Mouse (Mus musculus) ES-Bruce4 (cell line): ENCODE data around the gene Zmym5. TPM values are rescaled to one million over a fixed set of nuclear protein-coding genes. Genes with fewer than 3 reads are reported as not detected.

Experiments
- H3K27ac ChIP-seq: 2 replicates; pipeline ENCODE4 v1.5.1; 2012; ENCODE audit warnings: low read length, inconsistent platforms; ENCODE audit not compliant: insufficient read depth
- H3K27me3 ChIP-seq: 2 replicates; pipeline ENCODE4 v1.6.1; 2012; ENCODE audit warnings: mild to moderate bottlenecking, low read length, inconsistent platforms; ENCODE audit not compliant: control insufficient read depth, poor library complexity, insufficient read depth, severe bottlenecking
- H3K36me3 ChIP-seq: 2 replicates; pipeline ENCODE4 v1.6.1; 2012; ENCODE audit warnings: inconsistent platforms, mild to moderate bottlenecking, low read length, moderate library complexity; ENCODE audit not compliant: control insufficient read depth, poor library complexity, insufficient read depth, severe bottlenecking
- H3K4me1 ChIP-seq: one replicate; pipeline ENCODE4 v1.8.1; 2011; ENCODE audit warnings: low read length; ENCODE audit not compliant: control insufficient read depth, insufficient read depth
- H3K4me3 ChIP-seq: 2 replicates; pipeline ENCODE4 v1.5.1; 2011; ENCODE audit warnings: low read depth, mild to moderate bottlenecking, low read length
- H3K9ac ChIP-seq: 2 replicates; pipeline ENCODE4 v1.6.1; 2012; ENCODE audit warnings: low read depth, mild to moderate bottlenecking, inconsistent platforms; ENCODE audit not compliant: poor library complexity, severe bottlenecking
- H3K9me3 ChIP-seq: replicated peaks from 2 replicates; pipeline ENCODE4 v1.6.1; 2012; ENCODE audit warnings: mild to moderate bottlenecking, low read length, inconsistent platforms; ENCODE audit not compliant: control insufficient read depth, poor library complexity, insufficient read depth, severe bottlenecking
- CTCF ChIP-seq: IDR thresholded peaks from one replicate; pipeline ENCODE4 v1.8.1; 2011; ENCODE audit warnings: low read depth, low read length
- EP300 ChIP-seq: IDR thresholded peaks from 2 replicates; pipeline ENCODE4 v1.6.1; 2011; ENCODE audit warnings: low read depth, low read length; ENCODE audit not compliant: insufficient read depth
- POLR2A ChIP-seq: IDR thresholded peaks from one replicate; pipeline ENCODE4 v1.8.1; 2011; ENCODE audit warnings: low read length; ENCODE audit not compliant: insufficient read depth
- polyA plus RNA-seq: library from polyadenylated mRNA; stranded (reverse); fragments of >200 nt; gene quantifications from 2 replicates; pipeline ENCODE4 v1.2.4, GENCODE M21; 2011; ENCODE audit warnings: low read depth; ENCODE audit not compliant: missing spikeins, insufficient read depth, insufficient read length

The Zmym5 gene
- polyA plus RNA-seq, 1 experiment, result 41.9 TPM

GRCm38 (mm10) chr14:56832563-56833113 lies 21.1 kb upstream of the Zmym5 start:
- no peaks in the 10 kb centered on the region for H3K4me1 ChIP-seq
- no peak overlapping the region for H3K27ac ChIP-seq
- no peaks in the 10 kb centered on the region; the same call in 1 of the 2 replicates for H3K27me3 ChIP-seq
- H3K4me3 ChIP-seq, result no peak overlapping the region
- H3K9me3 ChIP-seq, result peaks cover 36% of the 10 kb centered on the region
- H3K9ac ChIP-seq, result no peak overlapping the region
- H3K36me3 ChIP-seq, result no peaks in the 10 kb centered on the region
- TF ChIP-seq CTCF (no peak), POLR2A (no peak), EP300 (no peak)

- Histone ChIP-seq H3K9me3 (peaks cover 36% of the 10 kb centered on the region), H3K27ac (no peak overlapping the region), H3K36me3 (no peaks in the 10 kb centered on the region), H3K9ac (no peak overlapping the region), H3K27me3 (no peaks in the 10 kb centered on the region; the same call in 1 of the 2 replicates), H3K4me1 (no peaks in the 10 kb centered on the region), H3K4me3 (no peak overlapping the region)
- TF ChIP-seq POLR2A (no peak), CTCF (no peak), EP300 (no peak)
Observed at GRCm38 (mm10) chr14:56832147-56832546, 20.6 kb upstream of the Zmym5 start.

- Histone ChIP-seq H3K27me3 (no peaks in the 10 kb centered on the region; the same call in 1 of the 2 replicates), H3K9me3 (peaks cover 31% of the 10 kb centered on the region), H3K27ac (no peak overlapping the region), H3K36me3 (no peaks in the 10 kb centered on the region), H3K4me3 (no peak overlapping the region), H3K9ac (no peak overlapping the region), H3K4me1 (no peaks in the 10 kb centered on the region)
- TF ChIP-seq CTCF, result no peak
- no peak for TF ChIP-seq EP300
- no peak for TF ChIP-seq POLR2A
Observed at GRCm38 (mm10) chr14:56830491-56831045, 19.1 kb upstream of the Zmym5 start.

GRCm38 (mm10) chr14:56824562-56824961 lies 13.0 kb upstream of the Zmym5 start:
- H3K27ac ChIP-seq, result no peak overlapping the region
- H3K36me3 ChIP-seq, result no peaks in the 10 kb centered on the region
- H3K9ac ChIP-seq, result no peak overlapping the region
- TF ChIP-seq EP300 (no peak), CTCF (no peak), POLR2A (no peak)
- no peaks in the 10 kb centered on the region for H3K4me1 ChIP-seq
- no peaks in the 10 kb centered on the region; the same call in 1 of the 2 replicates for H3K27me3 ChIP-seq
- no peak overlapping the region for H3K4me3 ChIP-seq
- peaks cover 6% of the 10 kb centered on the region; the same call in 1 of the 2 replicates for H3K9me3 ChIP-seq

GRCm38 (mm10) chr14:56817616-56818015 lies 6.1 kb upstream of the Zmym5 start:
- Histone ChIP-seq H3K27me3 (no peaks in the 10 kb centered on the region), H3K4me3 (peak overlapping the region; percentile 73), H3K9ac (0 out of 2 replicates have a peak overlapping the region, but pooled peaks have one; percentile 14), H3K27ac (0 out of 2 replicates have a peak overlapping the region, but pooled peaks have one; percentile 29), H3K4me1 (peaks cover 1% of the 10 kb centered on the region), H3K9me3 (no peaks in the 10 kb centered on the region), H3K36me3 (no peaks in the 10 kb centered on the region)
- TF ChIP-seq CTCF, result no peak
- TF ChIP-seq POLR2A, result no peak
- TF ChIP-seq EP300, result no peak

- Histone ChIP-seq H3K36me3 (no peaks in the 10 kb centered on the region), H3K27me3 (no peaks in the 10 kb centered on the region), H3K4me3 (no peak overlapping the region), H3K9me3 (no peaks in the 10 kb centered on the region), H3K9ac (no peak overlapping the region), H3K4me1 (peaks cover 1% of the 10 kb centered on the region), H3K27ac (no peak overlapping the region)
- no peak for TF ChIP-seq POLR2A
- no peak for TF ChIP-seq CTCF
- TF ChIP-seq EP300, result no peak
Observed at GRCm38 (mm10) chr14:56817131-56817530, 5.6 kb upstream of the Zmym5 start.
